Mouse (Mus musculus): ENCODE measurements around the gene Grap2.

Grap2 gene

DNA sequence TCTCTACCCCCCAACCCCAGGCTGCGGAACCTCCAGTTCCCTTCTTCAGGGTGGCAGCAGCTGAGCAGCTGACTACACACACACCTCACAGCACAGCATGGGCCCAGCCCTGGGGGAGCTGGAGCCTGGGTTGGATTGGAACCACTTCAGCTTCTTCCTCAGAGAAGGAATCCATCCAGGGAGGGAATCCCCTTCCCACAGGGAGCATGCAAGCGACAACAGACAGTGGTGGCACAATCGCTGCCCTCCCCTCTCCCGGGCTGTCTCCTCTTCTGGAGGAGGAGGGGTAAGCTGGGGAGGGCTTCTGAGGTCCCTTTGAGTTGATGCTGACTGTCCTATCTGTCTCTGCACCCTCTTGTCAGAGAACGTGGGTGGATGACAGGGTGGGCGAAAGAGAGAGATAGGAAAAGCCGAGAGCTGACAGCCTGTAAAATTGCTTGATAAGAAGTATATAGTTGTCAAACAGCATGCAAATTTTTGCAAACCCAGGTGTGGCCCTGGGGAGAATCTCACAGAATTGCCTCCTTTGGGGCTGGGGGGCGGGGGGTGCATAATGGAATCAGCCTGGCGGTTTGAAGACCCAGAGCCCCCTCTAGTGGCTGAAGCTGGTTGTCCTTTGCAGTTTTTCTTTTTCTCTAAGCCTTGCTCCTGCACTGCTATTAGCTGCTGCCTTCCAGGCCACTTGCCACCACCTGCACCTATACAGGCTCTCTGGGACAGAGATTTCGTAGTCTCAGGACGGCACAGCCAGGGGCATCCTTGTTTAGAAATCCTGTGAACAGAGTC, 121.9 kb downstream of the Grap2 start:
- TF ChIP-seq CTCF (conservative IDR thresholded peaks at IDR 0.05; ENCODE audit: low read length) (peak; percentile 78), NANOG (IDR thresholded peaks at IDR 0.05; ENCODE audit: borderline replicate concordance, low read length) (no peak), POU5F1 (IDR thresholded peaks at IDR 0.05; ENCODE audit: borderline replicate concordance, low read length) (no peak)
- Histone ChIP-seq H3K27me3 (ENCODE audit: insufficient read depth, low read length) (peaks cover 17% of the 10 kb centered on the region), H3K4me3 (replicated peaks; ENCODE audit: low read length) (no peak overlapping the region), H3K36me3 (ENCODE audit: insufficient read depth, low read length) (no peaks in the 10 kb centered on the region), H3K4me1 (replicated peaks; ENCODE audit: low read depth, low read length) (peaks cover 19% of the 10 kb centered on the region), H3K9me3 (ENCODE audit: low read length) (no peaks in the 10 kb centered on the region)

DNA sequence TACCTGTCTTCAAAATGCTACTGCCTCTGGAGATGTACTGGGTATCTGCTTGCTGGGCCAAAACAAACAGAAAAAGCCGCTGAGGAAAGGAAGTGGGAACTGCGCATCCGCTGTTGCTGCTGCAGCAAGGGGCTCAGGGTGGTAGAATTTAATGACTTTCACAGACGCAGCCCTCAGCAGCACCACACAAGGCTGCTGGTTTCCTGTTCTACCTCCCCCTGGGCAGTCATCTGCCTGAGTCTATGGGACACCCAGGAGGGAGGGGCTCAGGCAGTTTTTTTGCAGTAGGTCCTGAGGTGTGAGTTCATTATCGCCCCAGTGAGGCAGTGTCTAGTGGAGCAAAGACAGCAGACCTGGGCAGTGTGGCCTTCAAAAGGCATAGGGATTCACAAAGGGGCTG, 125.2 kb downstream of the Grap2 start:
- Histone ChIP-seq H3K27me3 (ENCODE audit: insufficient read depth, low read length) (peaks cover 8% of the 10 kb centered on the region), H3K9me3 (ENCODE audit: low read length) (no peaks in the 10 kb centered on the region), H3K4me3 (replicated peaks; ENCODE audit: low read length) (no peak overlapping the region), H3K4me1 (replicated peaks; ENCODE audit: low read depth, low read length) (peaks cover 18% of the 10 kb centered on the region), H3K36me3 (ENCODE audit: insufficient read depth, low read length) (no peaks in the 10 kb centered on the region)
- TF ChIP-seq NANOG (IDR thresholded peaks at IDR 0.05; ENCODE audit: borderline replicate concordance, low read length) (no peak), POU5F1 (IDR thresholded peaks at IDR 0.05; ENCODE audit: borderline replicate concordance, low read length) (no peak), CTCF (conservative IDR thresholded peaks at IDR 0.05; ENCODE audit: low read length) (no peak)

DNA sequence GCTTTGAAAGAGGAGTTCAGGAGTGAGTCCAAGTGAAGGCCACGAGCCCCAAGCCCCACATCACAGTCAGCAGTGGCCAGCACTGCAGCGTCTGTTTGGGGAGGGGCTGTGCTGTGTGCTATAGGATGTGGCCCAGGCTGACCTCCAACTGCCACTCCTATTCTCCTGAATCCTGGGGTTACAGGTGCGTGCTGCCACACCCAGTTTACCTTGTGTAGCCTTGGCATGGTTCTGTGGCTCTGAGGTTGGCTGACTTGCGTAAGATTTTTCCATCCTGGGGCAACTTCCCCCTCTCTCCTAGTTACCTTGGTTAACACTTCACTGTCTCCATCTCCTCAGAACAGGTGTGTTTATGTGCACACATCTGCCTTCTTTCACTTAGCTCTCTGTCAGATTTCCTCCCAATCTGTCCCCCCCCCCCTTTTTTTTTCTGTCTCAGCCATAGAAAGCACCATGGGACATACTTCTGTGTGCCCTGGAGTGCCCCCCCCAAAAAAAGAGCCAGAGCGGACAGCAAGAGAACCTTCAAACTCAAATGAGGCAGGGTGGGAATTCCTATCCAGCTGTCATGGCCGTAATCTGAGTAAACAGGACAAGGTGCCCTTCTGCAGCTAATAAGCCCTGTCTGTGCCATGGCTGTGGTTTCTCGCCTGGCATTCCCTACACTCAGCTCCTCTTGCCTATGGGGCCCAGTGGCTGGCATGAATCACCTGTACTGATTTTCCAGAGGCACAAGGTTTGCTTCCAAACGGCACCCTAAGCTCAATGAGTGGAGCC, 129.3 kb downstream of the Grap2 start:
- no peak overlapping the region for H3K4me3 ChIP-seq (replicated peaks; ENCODE audit: low read length)
- H3K36me3 ChIP-seq (ENCODE audit: insufficient read depth, low read length), result no peaks in the 10 kb centered on the region
- TF ChIP-seq CTCF (conservative IDR thresholded peaks at IDR 0.05; ENCODE audit: low read length) (no peak), NANOG (IDR thresholded peaks at IDR 0.05; ENCODE audit: borderline replicate concordance, low read length) (no peak)
- no peaks in the 10 kb centered on the region for H3K9me3 ChIP-seq (ENCODE audit: low read length)
- H3K27me3 ChIP-seq (ENCODE audit: insufficient read depth, low read length), result 0 out of 2 replicates have a peak, but pooled peaks cover 7% of the 10 kb centered on the region
- peaks cover 19% of the 10 kb centered on the region for H3K4me1 ChIP-seq (replicated peaks; ENCODE audit: low read depth, low read length)
